Mouse (Mus musculus) leukemia stem cell, adult 10-12 weeks (primary cell): ENCODE data around the gene Rhot1. TPM values are rescaled to one million over a fixed set of nuclear protein-coding genes. Genes with fewer than 3 reads are reported as not detected.

Source experiments
- polyA plus RNA-seq: library from polyadenylated mRNA; stranded (reverse); fragments of >175 nt; gene quantifications from 2 replicates; pipeline ENCODE4 v1.2.3, GENCODE M21; 2012; ENCODE audit warnings: low replicate concordance

Gene Rhot1
- polyA plus RNA-seq, result 3.9 and 7.3 TPM in 2 replicates

GRCm38 (mm10) chr11:80208860-80209800 is at the start of gene Rhot1:
TSS of gene Rhot1 (plus strand) at chr11:80209019.

GRCm38 (mm10) chr11:80183705-80184255 is 25.0 kb upstream of the Rhot1 start, which contains the start of gene Rnf135:
TSS of gene Rnf135 (plus strand) at chr11:80183851.

GRCm38 (mm10) chr11:80300551-80301315 is 91.9 kb downstream of the Rhot1 start, which contains the start of gene Rhbdl3:
TSS of gene Rhbdl3 (plus strand) at chr11:80300912.

Other genes starting within 250 kb of the Rhot1 start
- 0.51 and 2.9 TPM in 2 replicates for gene Utp6, start 246.6 kb upstream of the Rhot1 start, polyA plus RNA-seq
- 19.1 and 29.3 TPM in 2 replicates for gene Suz12, start 215.9 kb upstream of the Rhot1 start, polyA plus RNA-seq
- gene Crlf3, start 128.0 kb upstream of the Rhot1 start, polyA plus RNA-seq, result 16.5 and 28.3 TPM in 2 replicates
- gene Atad5, start 119.6 kb upstream of the Rhot1 start, polyA plus RNA-seq, result 3.2 and 6.1 TPM in 2 replicates
- gene Tefm, start 66.8 kb upstream of the Rhot1 start, polyA plus RNA-seq, result 0.36 and 1.2 TPM in 2 replicates
- 2.0 and 10.2 TPM in 2 replicates for gene Adap2, start 54.9 kb upstream of the Rhot1 start, polyA plus RNA-seq
- gene Rnf135, start 25.2 kb upstream of the Rhot1 start, polyA plus RNA-seq, result 7.4 and 8.0 TPM in 2 replicates
- 0.09 and 0.16 TPM in 2 replicates for gene Rhbdl3, start 91.9 kb downstream of the Rhot1 start, polyA plus RNA-seq
- 4.3 and 8.4 TPM in 2 replicates for gene 5730455P16Rik, start 169.0 kb downstream of the Rhot1 start, polyA plus RNA-seq
- gene Zfp207, start 174.3 kb downstream of the Rhot1 start, polyA plus RNA-seq, result 12.9 and 116 TPM in 2 replicates
- 29.6 and 71.5 TPM in 2 replicates for gene Psmd11, start 219.6 kb downstream of the Rhot1 start, polyA plus RNA-seq